Mouse (Mus musculus) liver, adult 2 months (tissue): Measurements from ENCODE around the gene BC035044.

Experiments
- CTCF ChIP-seq: fragments of 200-500 bp; IDR thresholded peaks from 2 replicates; pipeline ENCODE4 v1.5.1; 2011; ENCODE audit warnings: low read depth, low read length, control low read depth
- POLR2A ChIP-seq: fragments of 200-500 bp; IDR thresholded peaks from 2 replicates; pipeline ENCODE4 v1.6.1; 2011; ENCODE audit warnings: low read length, control low read depth; ENCODE audit not compliant: insufficient read depth; ENCODE audit errors: extremely low read depth

GRCm38 (mm10) chr6:128913598-128914254 is 22.8 kb upstream of the BC035044 start:
- TF ChIP-seq POLR2A (no peak), CTCF (no peak)
